Mouse (Mus musculus): ENCODE data around the gene Gnaq. TPM values are rescaled to one million over a fixed set of nuclear protein-coding genes. Genes with fewer than 3 reads are reported as not detected.

The Gnaq gene
- polyA plus RNA-seq, 1 experiment from 2014 or later: 8.6 TPM

GRCm38 (mm10) chr19:16170724-16171123 is 38.1 kb downstream of the Gnaq start:
- no peak overlapping the region for H3K9ac ChIP-seq (ENCODE audit: low read depth, low read length)
- H3K4me2 ChIP-seq: no peak overlapping the region
- no peaks in the 10 kb centered on the region for H3K36me3 ChIP-seq (ENCODE audit: control insufficient read depth, insufficient read depth, low read length)
- no peak overlapping the region for H3K4me3 ChIP-seq (ENCODE audit: low read depth, low read length)
- no peaks in the 10 kb centered on the region for H3K27me3 ChIP-seq (replicated peaks; ENCODE audit: control insufficient read depth, insufficient read depth, low read length)
- peaks cover 16% of the 10 kb centered on the region for H3K4me1 ChIP-seq (replicated peaks; ENCODE audit: control insufficient read depth, insufficient read depth, low read length)
- H3K9me3 ChIP-seq (ENCODE audit: control insufficient read depth, low read length): no peaks in the 10 kb centered on the region
- no peak overlapping the region for H3K27ac ChIP-seq (ENCODE audit: low read depth, low read length)
- ATAC-seq (replicated peaks; ENCODE audit: low FRiP score) (no peak), DNase-seq (ENCODE audit: low spot score) (no peak)
- 76% methylated on average over 3 of the region's 3 CpGs for WGBS

GRCm38 (mm10) chr19:16173721-16174120 is 41.1 kb downstream of the Gnaq start:
- Histone ChIP-seq H3K4me2 (no peak overlapping the region), H3K9me3 (ENCODE audit: control insufficient read depth, low read length) (no peaks in the 10 kb centered on the region), H3K9ac (ENCODE audit: low read depth, low read length) (no peak overlapping the region), H3K4me3 (ENCODE audit: low read depth, low read length) (no peak overlapping the region), H3K36me3 (ENCODE audit: control insufficient read depth, insufficient read depth, low read length) (no peaks in the 10 kb centered on the region), H3K4me1 (replicated peaks; ENCODE audit: control insufficient read depth, insufficient read depth, low read length) (peaks cover 12% of the 10 kb centered on the region), H3K27ac (ENCODE audit: low read depth, low read length) (no peak overlapping the region), H3K27me3 (replicated peaks; ENCODE audit: control insufficient read depth, insufficient read depth, low read length) (no peaks in the 10 kb centered on the region)
- DNase-seq (ENCODE audit: low spot score): no peak
- 60% methylated on average over 9 of the region's 9 CpGs for WGBS
- no peak for ATAC-seq (replicated peaks; ENCODE audit: low FRiP score)

GRCm38 (mm10) chr19:16176426-16176825 is 43.8 kb downstream of the Gnaq start:
- ATAC-seq (replicated peaks; ENCODE audit: low FRiP score) (no peak), DNase-seq (ENCODE audit: low spot score) (no peak)
- Histone ChIP-seq H3K4me3 (ENCODE audit: low read depth, low read length) (no peak overlapping the region), H3K36me3 (ENCODE audit: control insufficient read depth, insufficient read depth, low read length) (no peaks in the 10 kb centered on the region), H3K4me2 (no peak overlapping the region), H3K4me1 (replicated peaks; ENCODE audit: control insufficient read depth, insufficient read depth, low read length) (peaks cover 10% of the 10 kb centered on the region), H3K27ac (ENCODE audit: low read depth, low read length) (no peak overlapping the region), H3K27me3 (replicated peaks; ENCODE audit: control insufficient read depth, insufficient read depth, low read length) (no peaks in the 10 kb centered on the region), H3K9ac (ENCODE audit: low read depth, low read length) (no peak overlapping the region), H3K9me3 (ENCODE audit: control insufficient read depth, low read length) (no peaks in the 10 kb centered on the region)
- WGBS: 49% methylated on average over 5 of the region's 5 CpGs

GRCm38 (mm10) chr19:16177139-16177727 is 44.6 kb downstream of the Gnaq start:
- ATAC-seq (replicated peaks; ENCODE audit: low FRiP score): no peak
- Histone ChIP-seq H3K27me3 (replicated peaks; ENCODE audit: control insufficient read depth, insufficient read depth, low read length) (no peaks in the 10 kb centered on the region), H3K9me3 (ENCODE audit: control insufficient read depth, low read length) (no peaks in the 10 kb centered on the region), H3K36me3 (ENCODE audit: control insufficient read depth, insufficient read depth, low read length) (no peaks in the 10 kb centered on the region), H3K4me3 (ENCODE audit: low read depth, low read length) (no peak overlapping the region), H3K4me2 (no peak overlapping the region), H3K9ac (ENCODE audit: low read depth, low read length) (no peak overlapping the region), H3K27ac (ENCODE audit: low read depth, low read length) (no peak overlapping the region), H3K4me1 (replicated peaks; ENCODE audit: control insufficient read depth, insufficient read depth, low read length) (peaks cover 10% of the 10 kb centered on the region)
- no peak for DNase-seq (ENCODE audit: low spot score)
- 87% methylated on average over 8 of the region's 8 CpGs for WGBS

GRCm38 (mm10) chr19:16181258-16181657 is 48.6 kb downstream of the Gnaq start:
- WGBS: 73% methylated on average over 3 of the region's 3 CpGs
- no peak overlapping the region for H3K4me2 ChIP-seq
- ATAC-seq (replicated peaks; ENCODE audit: low FRiP score) (no peak), DNase-seq (ENCODE audit: low spot score) (no peak)
- no peaks in the 10 kb centered on the region for H3K36me3 ChIP-seq (ENCODE audit: control insufficient read depth, insufficient read depth, low read length)
- H3K9ac ChIP-seq (ENCODE audit: low read depth, low read length): no peak overlapping the region
- H3K4me3 ChIP-seq (ENCODE audit: low read depth, low read length): no peak overlapping the region
- no peak overlapping the region for H3K27ac ChIP-seq (ENCODE audit: low read depth, low read length)
- peaks cover 5% of the 10 kb centered on the region for H3K4me1 ChIP-seq (replicated peaks; ENCODE audit: control insufficient read depth, insufficient read depth, low read length)
- H3K9me3 ChIP-seq (ENCODE audit: control insufficient read depth, low read length): no peaks in the 10 kb centered on the region
- H3K27me3 ChIP-seq (replicated peaks; ENCODE audit: control insufficient read depth, insufficient read depth, low read length): no peaks in the 10 kb centered on the region

GRCm38 (mm10) chr19:16181852-16182475 is 49.3 kb downstream of the Gnaq start:
- no peak for ATAC-seq (replicated peaks; ENCODE audit: low FRiP score)
- DNase-seq (ENCODE audit: low spot score): no peak
- H3K9me3 ChIP-seq (ENCODE audit: control insufficient read depth, low read length): no peaks in the 10 kb centered on the region
- WGBS: 77% methylated on average over 7 of the region's 7 CpGs
- no peak overlapping the region for H3K9ac ChIP-seq (ENCODE audit: low read depth, low read length)
- no peaks in the 10 kb centered on the region for H3K27me3 ChIP-seq (replicated peaks; ENCODE audit: control insufficient read depth, insufficient read depth, low read length)
- H3K4me1 ChIP-seq (replicated peaks; ENCODE audit: control insufficient read depth, insufficient read depth, low read length): peaks cover 2% of the 10 kb centered on the region
- H3K27ac ChIP-seq (ENCODE audit: low read depth, low read length): no peak overlapping the region
- no peak overlapping the region for H3K4me3 ChIP-seq (ENCODE audit: low read depth, low read length)
- no peaks in the 10 kb centered on the region for H3K36me3 ChIP-seq (ENCODE audit: control insufficient read depth, insufficient read depth, low read length)
- no peak overlapping the region for H3K4me2 ChIP-seq

- no peaks in the 10 kb centered on the region for H3K9me3 ChIP-seq (ENCODE audit: control insufficient read depth, low read length)
- H3K4me3 ChIP-seq (ENCODE audit: low read depth, low read length): no peak overlapping the region
- no peaks in the 10 kb centered on the region for H3K27me3 ChIP-seq (replicated peaks; ENCODE audit: control insufficient read depth, insufficient read depth, low read length)
- WGBS: 84% methylated on average over 10 of the region's 10 CpGs
- ATAC-seq (replicated peaks; ENCODE audit: low FRiP score) (peak; percentile 45; the same call in 1 of the 2 replicates), DNase-seq (ENCODE audit: low spot score) (no peak)
- H3K4me2 ChIP-seq: no peak overlapping the region
- no peak overlapping the region for H3K9ac ChIP-seq (ENCODE audit: low read depth, low read length)
- no peaks in the 10 kb centered on the region for H3K36me3 ChIP-seq (ENCODE audit: control insufficient read depth, insufficient read depth, low read length)
- no peak overlapping the region for H3K27ac ChIP-seq (ENCODE audit: low read depth, low read length)
- no peaks in the 10 kb centered on the region; the same call in 1 of the 2 replicates for H3K4me1 ChIP-seq (replicated peaks; ENCODE audit: control insufficient read depth, insufficient read depth, low read length)
Observed at GRCm38 (mm10) chr19:16183592-16184365, 51.1 kb downstream of the Gnaq start.

- H3K4me2 ChIP-seq: no peak overlapping the region
- WGBS: 78% methylated on average over 3 of the region's 3 CpGs
- H3K4me1 ChIP-seq (replicated peaks; ENCODE audit: control insufficient read depth, insufficient read depth, low read length): peaks cover 9% of the 10 kb centered on the region
- no peaks in the 10 kb centered on the region for H3K9me3 ChIP-seq (ENCODE audit: control insufficient read depth, low read length)
- H3K27ac ChIP-seq (ENCODE audit: low read depth, low read length): no peak overlapping the region
- no peaks in the 10 kb centered on the region for H3K27me3 ChIP-seq (replicated peaks; ENCODE audit: control insufficient read depth, insufficient read depth, low read length)
- ATAC-seq (replicated peaks; ENCODE audit: low FRiP score) (no peak), DNase-seq (ENCODE audit: low spot score) (no peak)
- no peak overlapping the region for H3K4me3 ChIP-seq (ENCODE audit: low read depth, low read length)
- no peaks in the 10 kb centered on the region for H3K36me3 ChIP-seq (ENCODE audit: control insufficient read depth, insufficient read depth, low read length)
- no peak overlapping the region for H3K9ac ChIP-seq (ENCODE audit: low read depth, low read length)
Observed at GRCm38 (mm10) chr19:16186984-16187383, 54.4 kb downstream of the Gnaq start.
